Comparison of ENCODE assay signal across 12 mouse cellular contexts in the genomic region with DNA sequence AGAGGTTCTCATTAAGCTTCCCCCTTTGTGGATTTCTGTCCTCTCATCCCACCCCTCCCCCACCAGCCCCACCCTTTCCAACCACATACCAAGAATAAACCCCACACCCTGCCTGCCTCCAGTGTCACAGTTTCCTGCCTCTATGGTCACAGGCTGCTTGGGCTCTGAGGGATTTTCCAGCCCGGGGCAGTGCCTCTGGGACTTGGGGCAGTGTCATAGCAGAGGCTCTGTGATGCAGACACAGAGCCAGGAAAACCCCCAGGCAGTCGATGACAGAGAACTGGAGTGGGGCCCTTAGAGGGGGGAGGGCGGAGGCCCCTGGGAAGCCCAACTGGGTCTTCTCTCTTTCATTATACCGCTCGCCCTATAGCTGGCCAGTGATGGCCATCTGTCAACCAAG. TPM values are rescaled to one million over a fixed set of nuclear protein-coding genes. Genes with fewer than 3 reads are reported as not detected.
A peak's percentile ranks its signal among the peaks of the same experiment; 100 is the strongest.
DNase-seq lines count a peak whose midpoint lies in the region; ATAC-seq and TF ChIP-seq lines count a peak whose summit lies in the region.
"Had no signal": no experiment of that assay in that cellular context is flagged by ENCODE, and none has a peak within 500 bp of the region (broad histone marks: within the 10 kb centered on the region; RNA-seq: fewer than 3 reads in every experiment).

No protein-coding gene starts in this region.

- H3K4me1 ChIP-seq in intestine, embryonic 15.5 days (replicated peaks): 0 out of 2 replicates have a peak, but pooled peaks cover 4% of the 10 kb centered on the region
- no peaks in the 10 kb centered on the region for H3K4me1 ChIP-seq in intestine, postnatal 0 days (replicated peaks; ENCODE audit: control insufficient read depth, insufficient read depth, low read length)
- H3K4me1 ChIP-seq in hindbrain, embryonic 16.5 days (ENCODE audit: control insufficient read depth, insufficient read depth, low read depth, low read length): no peaks in the 10 kb centered on the region
- H3K4me1 ChIP-seq in kidney, adult 2 months (ENCODE audit: control insufficient read depth, insufficient read depth, low read length): peaks cover 4% of the 10 kb centered on the region; the same call in 1 of the 2 replicates
- H3K4me1 ChIP-seq: neural tube, embryonic 13.5 days had no signal

- H3K27ac ChIP-seq in intestine, embryonic 15.5 days: no peak overlapping the region
- no peak overlapping the region for H3K27ac ChIP-seq in intestine, postnatal 0 days (ENCODE audit: low read depth, low read length)
- no peak overlapping the region for H3K27ac ChIP-seq in hindbrain, embryonic 16.5 days (ENCODE audit: low read depth, low read length)
- no peak overlapping the region for H3K27ac ChIP-seq in kidney, adult 2 months (ENCODE audit: insufficient read depth, low read depth, low read length)
- H3K27ac ChIP-seq: neural tube, embryonic 13.5 days had no signal

- ATAC-seq in intestine, embryonic 15.5 days: peak; percentile 20; the same call in 1 of the 2 replicates
- no peak for ATAC-seq in intestine, postnatal 0 days
- ATAC-seq in megakaryocyte progenitor cell, adult 5-6 weeks (replicated peaks; ENCODE audit: poor library complexity): peak; percentile 69
- ATAC-seq in hindbrain, embryonic 16.5 days: no peak

- 63% methylated on average over 5 of the region's 5 CpGs for WGBS in intestine, embryonic 15.5 days
- 63% methylated on average over 5 of the region's 5 CpGs for WGBS in intestine, postnatal 0 days
- 64% methylated on average over 5 of the region's 5 CpGs for WGBS in hindbrain, embryonic 16.5 days
- WGBS in kidney, adult 2 months: 74% methylated on average over 5 of the region's 5 CpGs

- H3K9ac ChIP-seq in intestine, embryonic 15.5 days: no peak overlapping the region
- no peak overlapping the region for H3K9ac ChIP-seq in intestine, postnatal 0 days (ENCODE audit: low read depth, low read length)
- H3K9ac ChIP-seq in hindbrain, embryonic 16.5 days (ENCODE audit: low read depth, low read length): no peak overlapping the region
- H3K9ac ChIP-seq: neural tube, embryonic 13.5 days had no signal

- no peaks in the 10 kb centered on the region for H3K9me3 ChIP-seq in intestine, embryonic 15.5 days
- H3K9me3 ChIP-seq in intestine, postnatal 0 days (ENCODE audit: control insufficient read depth): no peaks in the 10 kb centered on the region
- H3K9me3 ChIP-seq in hindbrain, embryonic 16.5 days (ENCODE audit: control insufficient read depth, low read length): no peaks in the 10 kb centered on the region
- H3K9me3 ChIP-seq: neural tube, embryonic 13.5 days had no signal

- no peak for TF ChIP-seq POLR2A in kidney, adult 2 months (IDR thresholded peaks at IDR 0.05; ENCODE audit: low read depth, low read length)

- no peaks in the 10 kb centered on the region for H3K27me3 ChIP-seq in intestine, embryonic 15.5 days (replicated peaks)
- no peaks in the 10 kb centered on the region for H3K27me3 ChIP-seq in intestine, postnatal 0 days (replicated peaks; ENCODE audit: control insufficient read depth, insufficient read depth, low read length)
- H3K27me3 ChIP-seq in hindbrain, embryonic 16.5 days (replicated peaks; ENCODE audit: control insufficient read depth, insufficient read depth, low read length): no peaks in the 10 kb centered on the region
- no peaks in the 10 kb centered on the region for H3K27me3 ChIP-seq in kidney, adult 2 months (replicated peaks; ENCODE audit: control insufficient read depth, insufficient read depth, low read length)
- H3K27me3 ChIP-seq: neural tube, embryonic 13.5 days had no signal

- no peaks in the 10 kb centered on the region for H3K36me3 ChIP-seq in intestine, embryonic 15.5 days
- H3K36me3 ChIP-seq in intestine, postnatal 0 days (ENCODE audit: control insufficient read depth, insufficient read depth): no peaks in the 10 kb centered on the region
- H3K36me3 ChIP-seq in hindbrain, embryonic 16.5 days (ENCODE audit: control insufficient read depth, insufficient read depth, low read length): no peaks in the 10 kb centered on the region
- H3K36me3 ChIP-seq in kidney, adult 2 months (ENCODE audit: control insufficient read depth, insufficient read depth, low read length): no peaks in the 10 kb centered on the region
- H3K36me3 ChIP-seq: neural tube, embryonic 13.5 days had no signal

- no peak overlapping the region for H3K4me3 ChIP-seq in intestine, embryonic 15.5 days (replicated peaks)
- H3K4me3 ChIP-seq in intestine, postnatal 0 days (ENCODE audit: low read depth, low read length): no peak overlapping the region
- no peak overlapping the region for H3K4me3 ChIP-seq in hindbrain, embryonic 16.5 days (ENCODE audit: low read length)
- H3K4me3 ChIP-seq in kidney, adult 2 months (ENCODE audit: insufficient read depth, low read depth, low read length): no peak overlapping the region
- H3K4me3 ChIP-seq: erythroblast, embryonic 14.5 days; neural tube, embryonic 13.5 days had no signal

- TF ChIP-seq CTCF in intestine, postnatal 0 days (IDR thresholded peaks at IDR 0.05; ENCODE audit: low read depth): no peak
- TF ChIP-seq CTCF in kidney, adult 2 months (conservative IDR thresholded peaks at IDR 0.05; ENCODE audit: insufficient read depth, insufficient read length, low read depth, low read length): no peak

- no peak overlapping the region for H3K4me2 ChIP-seq in intestine, embryonic 15.5 days (replicated peaks)
- no peak overlapping the region for H3K4me2 ChIP-seq in intestine, postnatal 0 days (replicated peaks; ENCODE audit: low read depth)
- H3K4me2 ChIP-seq in hindbrain, embryonic 16.5 days (ENCODE audit: low read length): no peak overlapping the region
- H3K4me2 ChIP-seq: neural tube, embryonic 13.5 days had no signal

- peak; percentile 88 for DNase-seq in CD4-positive helper T cell, adult 2 months (ENCODE audit: low read depth, low spot score)
- peak; percentile 41 for DNase-seq in T-cell, adult 2 months (ENCODE audit: low spot score)
- no peak for DNase-seq in cerebellum, adult 11-12 months
- DNase-seq in kidney, adult 2 months: no peak
- DNase-seq: cerebellum, adult 9-10 months; lung, postnatal 14 days had no signal

RNA-seq across cellular contexts. Expression of a gene that starts 27.9 kb away (rescaled TPM):
- polyA plus RNA-seq in intestine, embryonic 15.5 days (2015; fragmentation: Nextera tagmentation; extraction: Ambion mirVana): 46.4 and 50.1 TPM in 2 replicates
- 78.9 and 90.2 TPM in 2 replicates for polyA plus RNA-seq in intestine, postnatal 0 days (2015; fragmentation: Nextera tagmentation; extraction: Ambion mirVana)
- total RNA-seq in megakaryocyte progenitor cell, adult 5-6 weeks (2015): 3.4 and 3.5 TPM in 2 replicates
- total RNA-seq in megakaryocyte progenitor cell, adult 5-6 weeks (2017): 2.9 and 4.1 TPM in 2 replicates
- polyA plus RNA-seq in hindbrain, embryonic 16.5 days (2015; fragmentation: Nextera tagmentation; extraction: Ambion mirVana): 7.3 and 8.9 TPM in 2 replicates
- 38.0 and 39.5 TPM in 2 replicates for polyA plus RNA-seq in kidney, adult 2 months (2012; rRNA removed)

Comparison
In these comparisons a context has a peak if more than half of its experiments do, and no peak if none do; other contexts are left out.
1. ATAC-seq: peak in intestine, embryonic 15.5 days (single experiment) and megakaryocyte progenitor cell, adult 5-6 weeks (single experiment); none in intestine, postnatal 0 days (single experiment) and hindbrain, embryonic 16.5 days (single experiment).
2. DNase-seq: peak in CD4-positive helper T cell, adult 2 months (single experiment) and T-cell, adult 2 months (single experiment); none in cerebellum, adult 11-12 months (single experiment) and kidney, adult 2 months (single experiment).